In genomic region chr8:80991937-80992336, GRCm38 (mm10) we compare ENCODE assay signal across 8 mouse cellular contexts. TPM values are rescaled to one million over a fixed set of nuclear protein-coding genes. Genes with fewer than 3 reads are reported as not detected.
DNase-seq lines count a peak whose midpoint lies in the region; ATAC-seq lines count a peak whose summit lies in the region.

No protein-coding gene starts in this region.

- no peak for ATAC-seq in heart, embryonic 11.5 days (replicated peaks; ENCODE audit: insufficient number of reproducible peaks, low FRiP score, low TSS enrichment)
- ATAC-seq in neural tube, embryonic 13.5 days (ENCODE audit: low read depth): peak; percentile 84; the same call in 1 of the 2 replicates
- no peak for ATAC-seq in inflammation-experienced regulatory T-cells, adult 6 months

- 52% methylated on average over 3 of the region's 3 CpGs for WGBS in heart, embryonic 11.5 days (ENCODE audit: insufficient replicate concordance)
- WGBS in neural tube, embryonic 13.5 days: 54% methylated on average over 3 of the region's 3 CpGs

- H3K27ac ChIP-seq in heart, embryonic 11.5 days (ENCODE audit: low read depth, low read length): no peak overlapping the region
- H3K27ac ChIP-seq in neural tube, embryonic 13.5 days (replicated peaks): no peak overlapping the region

- H3K4me3 ChIP-seq in heart, embryonic 11.5 days (ENCODE audit: low read depth, low read length): no peak overlapping the region
- no peak overlapping the region for H3K4me3 ChIP-seq in neural tube, embryonic 13.5 days

- peaks cover 9% of the 10 kb centered on the region for H3K36me3 ChIP-seq in heart, embryonic 11.5 days (ENCODE audit: control insufficient read depth, insufficient read depth, low read length)
- peaks cover 79% of the 10 kb centered on the region for H3K36me3 ChIP-seq in neural tube, embryonic 13.5 days

- H3K9me3 ChIP-seq in heart, embryonic 11.5 days (replicated peaks; ENCODE audit: control insufficient read depth, low read length): no peaks in the 10 kb centered on the region
- no peaks in the 10 kb centered on the region for H3K9me3 ChIP-seq in neural tube, embryonic 13.5 days

- H3K9ac ChIP-seq in heart, embryonic 11.5 days (ENCODE audit: low read depth, low read length): no peak overlapping the region
- no peak overlapping the region for H3K9ac ChIP-seq in neural tube, embryonic 13.5 days

- H3K27me3 ChIP-seq in heart, embryonic 11.5 days (ENCODE audit: control insufficient read depth, insufficient read depth, low read length): no peaks in the 10 kb centered on the region
- H3K27me3 ChIP-seq in neural tube, embryonic 13.5 days: no peaks in the 10 kb centered on the region

- H3K4me1 ChIP-seq in heart, embryonic 11.5 days (ENCODE audit: control insufficient read depth, insufficient read depth, low read length): no peaks in the 10 kb centered on the region
- no peaks in the 10 kb centered on the region for H3K4me1 ChIP-seq in neural tube, embryonic 13.5 days (replicated peaks)

- no peak overlapping the region for H3K4me2 ChIP-seq in heart, embryonic 11.5 days
- H3K4me2 ChIP-seq in neural tube, embryonic 13.5 days: no peak overlapping the region

- peak; percentile 85 for DNase-seq in heart, adult 11 months
- DNase-seq in MN1 (ENCODE audit: low spot score): peak; percentile 67
- DNase-seq in heart, adult 9 months (ENCODE audit: low spot score in 2 of 2): peak; percentile 31 to 52
- peak; percentile 63 for DNase-seq in kidney, postnatal 10 days
- no peak for DNase-seq in urinary bladder, adult 2 months (ENCODE audit: low spot score)

RNA-seq across cellular contexts. Expression of gene Usp38, which starts 22.8 kb away (rescaled TPM):
- 19.2 and 19.3 TPM in 2 replicates for polyA plus RNA-seq in heart, embryonic 11.5 days (2014; fragmentation: Nextera tagmentation; extraction: Ambion mirVana)
- 18.3 and 18.5 TPM in 2 replicates for polyA plus RNA-seq in neural tube, embryonic 13.5 days (2015; fragmentation: Nextera tagmentation; extraction: Ambion mirVana)
- polyA plus RNA-seq in inflammation-experienced regulatory T-cells, adult 6 months (2017; shearing (Covaris generic)): 10 to 100 TPM; 23.8 to 27.2 (median 25.2) TPM
- polyA plus RNA-seq in urinary bladder, adult 2 months (2012; rRNA removed): 9.9 and 10.2 TPM in 2 replicates
